Mouse (Mus musculus) activated CD4-positive, CD25-positive, alpha-beta regulatory T cell, adult 4 months (primary cell): Measurements from ENCODE around the gene Pigk. TPM values are rescaled to one million over a fixed set of nuclear protein-coding genes. Genes with fewer than 3 reads are reported as not detected.

Experiments
- ATAC-seq: one replicate; pipeline ENCODE4 v1.8.0; 2017
- polyA plus RNA-seq, 2 experiments: library from polyadenylated mRNA; unstranded; fragments of 100-300 nt; shearing (Covaris generic); gene quantifications; one replicate each; pipeline ENCODE4 v1.2.1; 2017

Pigk gene
- polyA plus RNA-seq, 2 experiments from 2014 or later: 53.9 to 62.9 TPM

GRCm38 (mm10) chr3:152947031-152947640 is 233.2 kb downstream of the Pigk start:
- ATAC-seq: no peak

DNA sequence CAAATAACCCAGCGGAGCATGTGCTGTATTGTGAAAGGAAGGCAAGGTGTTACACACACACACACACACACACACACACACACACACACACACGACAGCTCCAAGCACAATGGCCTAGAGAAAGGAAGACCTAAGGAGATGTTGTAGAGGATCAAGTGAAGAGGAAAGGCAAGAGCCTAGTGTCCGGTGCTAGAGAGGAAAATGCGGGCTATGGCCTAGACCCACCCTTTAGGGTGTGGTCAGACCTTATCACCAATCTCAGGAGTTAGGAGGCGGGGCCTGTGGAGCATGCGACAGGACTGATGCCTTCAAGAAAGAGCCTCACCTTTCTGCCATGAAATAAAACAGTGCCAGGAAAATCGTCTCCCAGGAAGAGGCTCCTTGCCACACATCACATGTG is 234.7 kb downstream of the Pigk start:
- ATAC-seq: no peak

GRCm38 (mm10) chr3:152949233-152949777 is 235.4 kb downstream of the Pigk start:
- ATAC-seq: no peak

GRCm38 (mm10) chr3:152950299-152950698 is 236.4 kb downstream of the Pigk start:
- peak; percentile 81 for ATAC-seq

- no peak for ATAC-seq
Observed at GRCm38 (mm10) chr3:152950914-152951313, 237.0 kb downstream of the Pigk start.

DNA sequence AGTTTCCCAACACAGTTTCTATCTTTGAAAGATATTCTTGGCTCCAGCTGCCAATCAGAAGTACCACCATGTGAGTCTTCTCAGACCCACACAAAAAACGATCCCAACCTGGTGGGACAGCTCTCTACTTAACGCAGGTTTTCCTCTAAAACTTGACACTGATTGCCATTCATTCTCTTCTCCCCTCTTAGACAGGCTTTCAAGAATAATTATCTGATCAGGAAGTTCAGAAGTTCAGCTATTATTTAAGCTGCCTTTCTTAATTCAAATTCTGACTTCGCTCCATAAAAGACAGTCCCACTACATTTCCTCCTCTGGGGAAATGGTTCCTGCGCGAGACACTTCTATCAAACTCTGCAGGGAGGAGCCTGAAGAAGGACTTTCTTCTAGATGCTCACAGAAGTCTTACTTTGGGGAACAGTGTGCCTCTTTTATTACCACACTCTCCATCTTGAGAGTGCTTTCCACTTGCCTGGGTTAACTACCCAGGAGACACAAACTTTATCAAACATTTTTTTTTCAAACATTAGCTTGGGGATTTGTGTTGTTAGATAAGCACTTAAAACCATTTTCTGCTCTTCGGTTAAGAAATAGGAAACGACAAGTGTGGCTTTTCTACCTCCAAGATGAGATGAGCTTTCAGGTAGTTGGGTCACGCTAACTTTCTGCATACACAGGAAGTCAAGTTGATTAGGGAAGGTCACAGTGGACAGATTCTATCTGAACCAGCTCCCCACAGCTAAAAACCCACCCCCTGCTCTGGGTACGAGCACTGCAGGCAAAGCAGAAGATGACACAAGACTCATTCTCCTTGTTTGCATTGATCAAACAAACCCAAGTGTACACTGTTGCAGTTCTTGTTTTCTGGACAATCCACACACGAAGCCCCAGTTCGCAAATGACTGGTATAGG is 238.0 kb downstream of the Pigk start:
- peak; percentile 14 for ATAC-seq

- ATAC-seq: peak; percentile 63
Observed at GRCm38 (mm10) chr3:152956038-152956437, 242.1 kb downstream of the Pigk start.

DNA sequence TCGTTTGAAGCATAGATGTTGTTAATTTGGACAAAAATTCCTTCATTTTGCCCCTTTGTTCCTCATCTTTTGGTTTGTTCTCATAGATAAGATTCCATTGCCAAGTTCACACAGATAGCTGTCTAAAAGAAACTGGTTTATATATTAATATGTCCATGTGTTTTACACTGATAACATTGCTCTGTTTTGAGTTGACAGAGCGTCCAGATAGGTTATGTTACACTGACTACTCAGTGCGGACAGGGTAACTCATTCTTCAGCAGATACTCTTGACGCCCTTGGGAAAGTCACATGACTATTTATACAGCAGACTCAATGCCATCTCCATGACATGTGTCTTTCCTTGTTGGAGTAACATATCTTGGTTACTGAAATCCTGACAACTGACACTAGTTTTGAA is 242.9 kb downstream of the Pigk start:
- no peak for ATAC-seq

- ATAC-seq: peak; percentile 67
Observed at GRCm38 (mm10) chr3:152958358-152959150, 244.7 kb downstream of the Pigk start.

DNA sequence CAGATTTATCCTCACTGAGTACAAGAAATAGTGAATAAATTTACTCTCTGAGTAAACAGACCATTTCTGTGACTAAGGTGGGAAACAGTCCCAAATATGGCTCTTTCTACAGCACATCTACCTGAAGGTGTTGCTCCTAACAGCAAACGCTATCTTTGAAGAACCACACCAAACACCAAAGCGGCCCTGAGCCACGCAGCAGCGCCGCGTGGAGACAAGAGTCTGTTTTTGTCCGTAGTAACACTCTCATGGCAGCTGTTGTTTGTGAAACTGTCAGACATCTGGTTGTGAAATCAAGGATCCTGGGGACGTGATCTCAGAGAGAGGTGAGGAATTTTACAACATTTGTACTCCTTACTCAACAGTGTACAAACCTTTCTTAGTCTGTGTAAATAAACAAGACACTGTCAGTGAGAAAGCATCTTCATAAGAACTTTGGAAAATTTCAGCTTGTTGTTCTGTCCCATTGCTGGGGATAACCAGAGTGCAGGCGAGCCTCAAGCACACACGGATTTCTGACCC is 248.0 kb downstream of the Pigk start:
- ATAC-seq: no peak

GRCm38 (mm10) chr3:152969774-152970347 is 256.0 kb downstream of the Pigk start:
- ATAC-seq: peak; percentile 89

- ATAC-seq: no peak
Observed at GRCm38 (mm10) chr3:152971373-152971772, 257.5 kb downstream of the Pigk start.

- no peak for ATAC-seq
Observed at GRCm38 (mm10) chr3:152979481-152980092, 265.7 kb downstream of the Pigk start.

GRCm38 (mm10) chr3:152980431-152980830 is 266.5 kb downstream of the Pigk start:
- no peak for ATAC-seq

- peak; percentile 23 for ATAC-seq
Observed at GRCm38 (mm10) chr3:152980978-152981974, 267.4 kb downstream of the Pigk start.

DNA sequence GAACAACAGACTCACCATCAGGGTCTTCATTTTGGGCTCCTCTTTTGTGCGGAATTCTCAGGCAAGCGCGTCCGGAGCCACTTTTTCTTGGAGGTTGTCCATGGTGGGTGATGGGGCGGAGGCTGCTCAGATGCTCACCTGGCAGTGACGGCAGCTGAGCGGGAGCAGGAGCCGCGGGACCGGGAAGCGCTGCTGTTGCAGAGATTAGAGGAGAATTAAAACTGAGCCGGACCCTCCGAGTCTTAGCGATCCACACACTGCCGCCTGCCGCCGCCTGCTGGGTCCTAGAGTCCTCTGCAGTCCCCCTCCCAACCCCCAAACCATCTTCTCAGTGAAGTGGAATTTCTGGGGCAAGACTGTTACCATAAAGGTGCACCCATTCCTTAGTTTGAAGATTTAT is 268.1 kb downstream of the Pigk start, which contains the start of gene St6galnac5:
St6galnac5 (minus strand) TSS at position 259 of the 400 bp plus-strand sequence.
- no peak for ATAC-seq

DNA sequence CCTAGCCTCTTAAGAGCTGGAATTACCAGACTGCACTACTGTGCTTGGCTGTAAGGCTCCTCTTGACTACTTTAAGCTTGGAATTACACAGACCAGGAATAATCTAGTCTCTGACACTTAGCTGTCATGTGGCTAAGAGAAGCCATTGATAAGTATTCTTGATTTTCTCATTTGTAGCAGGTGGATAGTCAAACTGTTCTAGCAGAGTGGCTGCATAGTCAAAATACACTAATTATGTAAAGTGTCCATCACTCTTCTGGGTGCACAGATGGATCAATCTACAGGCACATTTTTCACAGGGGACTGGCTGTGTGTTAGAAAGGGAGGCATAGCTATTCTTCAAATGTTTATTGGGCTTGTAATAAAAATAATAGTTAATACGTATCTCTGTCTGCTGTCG is 276.9 kb downstream of the Pigk start:
- no peak for ATAC-seq

- no peak for ATAC-seq
Observed at GRCm38 (mm10) chr3:152993608-152994007, 279.7 kb downstream of the Pigk start.

- no peak for ATAC-seq
Observed at GRCm38 (mm10) chr3:152998106-152998505, 284.2 kb downstream of the Pigk start.

GRCm38 (mm10) chr3:152998901-152999300 is 285.0 kb downstream of the Pigk start:
- no peak for ATAC-seq
